Mouse (Mus musculus) brain, adult 2 months (tissue): ENCODE results near the gene Zfp541.

Experiments used
- DNase-seq: peaks from one replicate; pipeline ENCODE4 v3.0.0; 2011; ENCODE audit warnings: low read depth, low spot score

Zfp541 gene

DNA sequence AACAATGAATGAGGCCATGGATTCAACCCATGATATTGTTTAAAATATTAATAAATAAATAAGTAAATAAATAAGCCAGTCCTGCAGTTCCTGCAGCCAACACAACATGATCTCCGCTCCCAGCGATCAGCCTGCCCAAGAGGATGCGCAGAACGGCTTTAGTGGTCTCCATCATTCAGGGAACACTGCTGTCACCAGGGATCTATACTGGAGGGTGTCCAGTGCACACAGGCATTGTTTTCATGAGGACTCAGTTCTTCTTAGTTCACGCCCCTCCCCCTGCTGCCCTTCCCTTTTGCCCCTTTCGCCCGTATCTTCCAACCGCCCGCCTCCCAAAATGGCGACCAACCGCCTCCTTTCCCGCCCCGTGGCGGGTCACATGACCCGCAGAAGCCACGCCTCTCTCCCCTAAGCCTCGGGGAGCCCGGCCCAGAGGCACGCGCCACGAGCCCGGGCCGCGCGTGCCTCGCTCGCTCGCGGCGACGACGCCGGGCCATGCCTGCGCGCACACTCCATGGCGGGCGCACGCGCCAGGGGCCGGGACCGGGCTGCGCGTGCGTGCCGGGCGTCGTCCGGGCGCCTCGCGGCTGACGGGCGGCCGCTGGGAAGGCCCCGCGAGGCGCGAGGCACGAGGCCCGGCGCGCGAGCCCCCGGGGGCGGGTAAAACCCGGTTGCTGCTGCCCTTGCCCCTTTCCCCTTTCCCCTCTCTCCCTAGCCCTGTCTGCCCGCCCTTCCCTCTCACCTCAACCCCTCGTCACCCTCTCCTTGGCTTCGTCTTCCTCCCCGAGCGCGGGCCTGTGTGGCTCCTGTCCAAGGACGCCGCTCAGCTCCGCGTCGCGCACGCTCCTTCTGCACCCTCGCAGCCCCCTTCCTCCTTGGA, at the start of gene Zfp541:
Zfp541 (plus strand) TSS at position 596 of the 880 bp plus-strand sequence.
- DNase-seq, result peak; percentile 24

DNA sequence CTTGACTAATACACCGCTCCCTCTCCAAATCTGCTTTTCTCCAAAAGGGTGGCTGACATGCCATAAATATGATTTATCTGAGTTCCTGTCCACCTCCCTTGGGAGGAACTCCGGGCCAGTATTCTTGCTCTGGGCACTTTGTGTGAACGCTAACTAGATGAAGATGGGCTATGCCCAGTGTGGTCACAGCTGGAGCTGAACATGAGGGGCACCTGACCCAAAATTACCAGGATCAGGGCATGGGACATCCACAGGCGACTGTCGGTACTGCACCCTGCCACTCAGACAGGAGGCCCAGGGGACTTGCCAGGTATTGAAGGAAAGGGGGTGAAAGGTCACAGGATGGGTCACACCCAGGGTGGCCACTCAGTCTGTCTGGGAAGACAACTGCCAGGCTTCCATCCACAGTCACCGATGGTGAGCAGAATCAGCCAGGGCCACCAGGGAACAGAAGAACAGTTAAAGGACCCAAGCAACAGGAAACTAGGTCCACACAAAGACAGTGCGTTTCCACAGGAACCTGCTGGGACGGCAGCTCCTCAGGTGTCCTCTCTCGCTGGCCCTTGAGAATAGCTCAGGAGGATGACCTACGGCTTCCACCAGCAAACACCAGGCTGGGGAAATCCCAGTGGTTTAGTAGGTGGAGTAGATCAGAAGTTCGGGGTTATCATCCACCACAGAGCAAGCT, 48.9 kb upstream of the Zfp541 start:
- no peak for DNase-seq

DNA sequence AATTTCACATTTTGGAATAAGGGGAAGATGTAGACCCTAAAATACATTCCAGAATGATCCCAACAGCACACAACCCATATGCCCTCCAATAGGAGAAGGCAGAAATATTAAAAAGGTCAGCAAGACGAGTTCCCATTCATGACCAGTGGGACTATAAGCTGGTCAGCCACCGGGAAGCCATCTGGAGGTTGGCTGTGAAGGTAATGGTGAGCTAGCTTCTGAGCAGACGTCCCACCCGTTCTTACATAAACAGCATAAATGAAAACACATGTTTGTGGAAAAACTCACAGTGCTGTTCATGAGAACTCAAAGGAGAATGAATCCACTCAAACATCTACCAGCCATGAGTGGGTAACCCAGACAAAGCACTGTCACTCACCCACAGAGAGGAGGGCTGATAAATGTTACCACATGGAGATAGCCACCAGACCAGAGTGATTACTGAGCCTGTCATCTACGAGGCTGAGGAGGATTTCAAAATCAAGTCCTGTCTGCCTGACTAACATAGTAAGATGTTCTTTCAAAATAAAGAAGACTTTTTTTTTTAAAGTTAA, 47.8 kb upstream of the Zfp541 start:
- peak; percentile 59 for DNase-seq

DNA sequence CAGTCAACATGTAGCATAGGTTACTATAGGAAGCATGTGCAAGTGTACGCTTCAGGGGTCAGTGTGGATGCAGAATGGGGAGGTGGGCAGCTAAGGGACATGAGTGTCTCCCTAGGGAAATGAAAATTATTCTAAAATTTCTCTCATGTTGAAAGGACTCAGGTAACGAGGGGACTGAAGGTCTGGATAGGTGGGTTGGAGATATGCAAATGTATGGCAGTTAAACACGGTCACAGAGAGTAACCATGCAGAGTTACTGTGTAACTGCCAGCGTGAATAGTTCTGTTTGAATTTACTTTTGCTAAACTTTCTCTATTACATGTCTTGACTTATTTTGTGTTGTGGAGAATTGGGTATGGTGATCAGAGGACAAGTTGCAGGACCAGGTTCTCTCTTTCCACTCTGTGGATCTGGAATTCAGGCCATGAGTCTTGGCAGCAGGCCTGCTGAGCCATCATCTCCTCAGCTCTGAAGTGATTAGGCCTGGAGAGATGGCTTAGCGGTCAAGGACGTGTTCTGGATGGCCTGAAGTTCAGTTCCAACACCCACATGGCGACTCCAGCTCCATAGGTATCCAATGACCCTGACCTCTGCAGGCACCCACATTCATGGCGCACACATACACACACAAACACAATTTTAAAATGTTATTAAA, 47.0 kb upstream of the Zfp541 start:
- DNase-seq, result peak; percentile 77

DNA sequence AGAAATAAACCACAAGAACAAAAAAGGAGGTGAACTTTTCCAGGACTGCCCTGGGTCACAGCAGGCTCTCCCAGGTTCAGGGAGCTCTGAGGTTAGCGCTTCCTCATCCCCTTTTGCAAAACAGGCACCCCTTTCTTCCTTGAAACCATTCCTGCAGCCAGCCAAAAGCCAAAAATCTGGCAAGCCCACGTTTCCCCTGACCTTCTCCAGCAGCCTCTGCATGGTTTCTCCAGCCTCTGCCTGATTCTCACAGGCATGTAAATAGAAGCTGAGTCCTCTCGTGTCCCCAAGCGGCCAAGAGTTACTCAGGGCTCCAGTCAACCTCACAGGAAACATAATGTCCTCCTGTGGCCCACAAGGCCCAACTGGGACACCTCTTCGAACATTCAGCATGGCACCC, 46.2 kb upstream of the Zfp541 start:
- no peak for DNase-seq

DNA sequence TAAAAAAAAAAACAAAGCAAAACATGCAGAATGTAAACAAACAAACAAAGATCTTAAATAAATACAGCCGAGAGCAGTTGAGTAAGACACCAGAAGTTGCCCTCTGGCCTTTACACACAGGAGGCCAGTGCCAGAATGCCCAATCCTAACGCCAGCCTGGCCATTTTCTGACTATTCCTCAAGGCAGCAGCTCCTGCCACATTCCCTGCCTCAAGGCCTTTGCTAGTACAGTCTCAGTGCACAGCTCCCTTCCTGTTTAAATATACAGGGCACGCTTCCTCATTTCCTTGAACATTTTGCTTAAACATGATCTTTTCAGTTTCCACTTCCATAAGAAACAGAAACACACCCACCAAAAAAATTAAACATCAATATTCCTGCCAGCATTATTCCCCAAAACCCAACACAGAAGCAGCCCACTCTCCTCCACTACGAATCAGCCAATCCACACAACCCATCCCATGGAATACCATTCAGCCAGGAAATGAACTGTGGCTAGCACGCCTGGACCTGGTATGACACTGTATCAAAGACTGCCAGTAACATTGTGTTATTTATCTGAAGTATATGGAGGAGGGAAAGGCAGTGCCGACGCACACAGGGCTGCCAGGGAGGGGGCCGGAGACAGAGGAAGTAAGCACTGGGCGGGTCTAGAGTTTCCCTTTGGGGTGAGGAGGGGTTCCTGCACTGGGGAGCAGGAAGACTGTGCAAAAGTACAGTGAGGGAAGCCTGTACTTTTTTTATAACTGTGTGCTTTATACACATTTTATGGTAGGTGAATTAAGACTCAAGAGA, 43.4 kb upstream of the Zfp541 start:
- no peak for DNase-seq

DNA sequence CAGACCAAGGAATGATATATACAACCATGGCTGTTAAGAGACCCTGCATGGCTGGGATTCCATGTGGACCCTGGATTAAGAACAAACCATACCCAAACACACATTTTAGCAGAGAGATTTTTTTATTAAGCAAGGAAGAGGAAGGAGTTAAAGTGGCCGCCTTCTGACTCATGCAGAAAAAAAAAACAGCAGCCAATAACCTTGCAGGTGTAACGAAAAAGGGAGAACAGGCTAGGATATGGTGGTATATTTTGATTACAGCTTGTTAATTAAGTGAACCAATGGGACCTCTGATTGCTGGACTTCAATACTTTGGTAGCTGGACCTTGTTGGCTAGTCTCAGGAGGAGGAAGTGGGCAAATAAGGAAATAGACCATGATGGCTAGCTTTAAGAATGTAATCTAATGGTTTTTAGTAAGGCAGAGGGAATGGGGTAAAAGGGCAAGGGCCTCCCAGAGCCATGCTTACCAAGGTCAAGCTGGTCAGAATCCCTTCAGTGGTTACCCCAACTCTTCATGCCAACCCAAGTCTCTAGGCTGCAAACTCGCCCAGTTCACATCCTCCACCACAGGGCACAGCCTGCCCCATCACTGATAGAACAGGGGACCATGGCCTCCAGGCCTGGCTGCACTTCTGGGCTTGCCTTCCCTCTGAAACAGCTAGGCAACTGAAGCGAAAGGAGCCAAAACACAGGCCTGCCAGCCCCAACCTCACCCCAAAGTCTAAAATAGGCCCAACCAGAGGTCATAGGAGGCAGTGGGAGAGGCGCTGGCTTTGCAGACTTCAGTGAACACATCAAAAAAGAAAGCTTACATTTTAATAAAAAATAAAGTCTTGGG, 42.1 kb upstream of the Zfp541 start:
- DNase-seq, result no peak

DNA sequence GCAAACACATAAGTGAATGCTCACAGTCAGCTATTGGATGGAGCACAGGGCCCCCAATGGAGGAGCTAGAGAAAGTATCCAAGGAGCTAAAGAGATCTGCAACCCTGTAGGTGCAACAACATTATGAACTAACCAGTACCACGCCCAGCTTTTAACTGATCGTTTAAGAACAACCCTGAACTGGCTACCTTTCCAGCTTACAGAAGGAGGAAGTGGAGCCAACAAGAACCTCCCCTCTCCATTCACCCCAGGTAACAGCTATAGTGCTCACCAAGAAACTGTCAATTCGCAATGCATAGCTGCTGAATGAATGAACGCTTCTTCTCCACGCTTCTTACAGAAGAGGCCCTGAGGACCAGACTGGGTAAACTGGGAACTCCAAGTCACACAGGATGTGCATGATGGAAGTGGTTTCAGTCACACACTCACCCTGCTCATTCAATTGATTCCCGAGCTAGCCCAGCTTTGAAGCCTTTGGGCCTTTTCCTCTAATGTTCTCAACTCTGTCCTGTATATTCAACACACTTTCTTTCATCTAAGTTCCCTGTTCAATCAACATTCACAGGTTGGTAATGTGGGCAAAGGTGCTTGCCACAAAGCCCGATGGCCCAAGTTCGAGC, 36.9 kb upstream of the Zfp541 start:
- no peak for DNase-seq

DNA sequence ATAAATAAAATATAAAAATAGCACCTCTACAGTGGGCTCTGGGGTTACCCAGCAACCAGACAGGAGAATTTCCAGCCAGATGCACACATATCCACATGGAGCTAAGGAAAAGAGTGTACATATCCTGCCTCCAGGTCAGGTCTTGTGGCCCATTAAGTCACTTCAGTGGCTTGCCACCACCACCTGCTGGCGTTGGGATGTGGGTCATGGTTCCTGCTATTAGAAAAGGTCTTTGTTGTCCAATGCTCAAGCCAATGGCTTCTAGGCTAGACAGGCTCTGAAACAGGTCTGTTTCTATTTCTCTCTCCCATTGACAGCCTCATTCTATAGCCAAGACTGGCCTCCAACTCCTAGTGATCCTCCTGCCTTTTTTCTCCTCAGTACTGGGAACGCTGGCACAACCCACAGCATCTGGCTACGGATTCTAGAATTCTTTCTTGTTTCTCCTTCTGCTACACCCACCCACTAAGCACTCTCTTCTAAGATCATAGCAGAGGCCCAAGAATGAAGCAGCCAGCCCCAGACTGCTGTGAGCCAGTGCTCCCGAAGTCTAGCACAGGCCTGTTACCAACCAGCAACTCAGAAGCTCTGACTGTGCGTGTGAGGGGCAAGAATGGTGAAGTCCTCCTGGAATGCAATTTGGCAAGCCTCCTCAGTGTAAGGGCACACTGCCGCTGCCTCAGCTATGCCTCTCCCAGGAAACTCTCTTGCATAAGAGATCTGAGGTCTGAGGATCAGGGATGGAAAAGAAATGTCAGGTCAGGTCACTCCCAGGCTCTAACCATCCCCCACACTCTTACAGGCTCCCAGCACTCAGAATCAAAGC, 33.3 kb upstream of the Zfp541 start:
- peak; percentile 84 for DNase-seq

DNA sequence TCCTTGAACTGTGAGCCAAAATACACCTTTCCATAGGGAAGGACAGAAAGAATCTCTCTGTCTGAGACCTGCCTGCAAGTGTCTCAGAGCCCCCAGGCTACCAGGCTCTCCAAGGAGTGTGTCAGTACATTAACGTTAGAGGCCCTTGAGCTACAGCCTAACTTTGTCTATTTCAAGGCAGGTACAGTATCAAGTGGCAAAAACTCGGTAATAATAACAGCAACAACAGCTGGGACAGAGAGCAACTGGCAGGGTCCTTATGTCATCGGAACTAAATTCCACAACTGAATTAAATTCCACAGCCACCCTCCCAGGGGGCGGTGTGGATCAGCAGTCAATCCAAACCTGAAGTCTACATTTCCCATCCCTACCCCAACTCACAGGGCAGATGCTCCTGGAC, 30.5 kb upstream of the Zfp541 start:
- no peak for DNase-seq

DNA sequence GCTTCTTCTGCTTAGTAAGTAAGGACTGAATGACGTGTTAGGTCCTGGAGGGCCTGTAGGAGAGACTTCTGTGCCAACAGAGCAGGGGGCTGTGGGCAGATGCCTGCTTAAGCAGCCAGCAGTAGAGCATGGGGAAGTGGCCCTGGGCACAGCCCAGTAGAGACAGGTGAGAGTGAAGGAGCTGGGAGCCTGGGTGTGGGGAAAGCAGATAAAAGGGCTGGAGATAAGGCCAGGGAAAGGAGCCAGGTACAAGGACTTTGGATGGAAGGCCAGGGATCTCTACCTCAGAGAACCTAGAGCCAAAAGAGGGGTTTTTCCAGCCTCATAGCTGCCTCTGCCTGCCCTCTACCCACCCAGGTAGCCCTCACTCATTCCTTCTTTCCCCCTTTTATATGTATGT, 28.6 kb upstream of the Zfp541 start:
- DNase-seq, result no peak

DNA sequence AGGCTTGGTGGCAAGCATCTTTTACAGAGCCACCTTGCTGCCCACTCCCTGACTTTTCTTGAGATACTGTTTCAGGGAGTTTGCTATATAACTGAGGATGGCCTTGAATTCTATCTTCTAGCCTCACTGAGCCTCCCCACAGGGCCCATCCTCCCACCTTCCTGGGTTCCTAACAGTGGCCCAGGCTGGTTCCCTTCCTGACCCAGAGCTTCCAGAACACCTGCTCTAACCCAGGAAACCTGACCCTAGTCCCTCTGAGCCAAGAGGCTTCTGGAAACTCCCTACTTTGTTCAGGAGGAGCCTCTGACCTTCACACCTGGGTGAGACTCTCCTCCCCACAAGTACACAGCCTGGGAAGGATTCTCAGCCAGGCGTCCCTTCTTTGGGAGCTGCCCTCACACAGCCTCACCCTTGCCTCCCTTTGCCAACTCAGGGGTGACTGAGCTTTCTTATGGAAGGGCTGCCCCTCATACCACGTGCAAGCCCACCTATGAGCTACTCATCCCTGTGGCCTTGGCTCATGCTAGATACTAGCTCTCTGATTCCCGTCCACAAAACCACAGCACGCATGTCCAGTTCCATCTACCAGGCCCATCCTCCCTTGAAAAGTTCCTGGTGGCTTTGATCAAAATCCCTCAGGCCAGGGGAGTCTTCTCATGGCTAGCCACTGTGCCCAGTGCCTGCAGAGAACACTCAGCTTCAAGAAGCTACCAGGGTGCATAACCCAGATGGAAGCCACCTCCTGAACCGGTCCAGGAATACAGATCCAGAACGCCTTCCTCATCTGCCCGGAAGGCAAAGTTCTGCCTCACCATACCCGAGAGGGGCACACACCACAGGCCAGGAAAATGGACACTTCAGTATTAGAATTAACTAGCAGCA, 27.8 kb upstream of the Zfp541 start:
- DNase-seq, result no peak

DNA sequence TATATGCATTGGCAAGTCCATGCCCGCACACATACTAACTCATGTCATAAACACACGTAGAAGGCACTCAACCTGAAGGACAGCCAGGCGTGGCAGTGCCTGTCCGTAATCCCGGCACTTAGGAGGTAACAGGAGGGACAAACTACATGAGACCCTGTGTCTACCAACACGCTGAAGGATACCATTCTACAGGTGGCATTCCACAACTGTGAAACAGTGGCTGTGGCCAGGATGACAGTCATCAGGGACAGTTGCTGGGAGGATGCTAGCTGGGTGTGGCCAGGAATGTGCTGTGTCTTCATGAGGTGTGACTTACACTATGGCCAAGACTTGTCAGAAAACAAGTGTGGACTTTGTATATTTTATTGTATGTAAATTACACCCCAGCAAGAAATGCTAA, 24.6 kb upstream of the Zfp541 start:
- no peak for DNase-seq

DNA sequence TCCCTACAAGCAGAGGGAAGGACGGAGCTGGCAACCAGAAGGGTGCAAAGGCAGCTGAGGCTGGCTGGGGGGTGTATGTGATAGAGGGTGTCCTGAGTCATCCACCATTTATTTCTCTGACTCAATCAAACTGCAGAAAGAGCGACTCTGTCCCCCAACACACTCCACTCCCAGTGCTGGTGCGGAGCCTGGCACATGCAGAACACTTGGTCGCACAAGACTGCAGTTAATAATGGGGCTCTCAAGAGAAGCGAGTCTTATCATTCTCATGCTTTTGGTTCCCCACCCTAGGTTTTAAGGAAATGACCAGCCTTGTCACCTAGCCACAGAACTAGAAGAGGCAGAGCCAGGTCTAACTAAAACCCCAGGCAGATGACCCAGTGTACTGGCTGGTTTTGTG, 22.3 kb upstream of the Zfp541 start:
- peak; percentile 66 for DNase-seq

DNA sequence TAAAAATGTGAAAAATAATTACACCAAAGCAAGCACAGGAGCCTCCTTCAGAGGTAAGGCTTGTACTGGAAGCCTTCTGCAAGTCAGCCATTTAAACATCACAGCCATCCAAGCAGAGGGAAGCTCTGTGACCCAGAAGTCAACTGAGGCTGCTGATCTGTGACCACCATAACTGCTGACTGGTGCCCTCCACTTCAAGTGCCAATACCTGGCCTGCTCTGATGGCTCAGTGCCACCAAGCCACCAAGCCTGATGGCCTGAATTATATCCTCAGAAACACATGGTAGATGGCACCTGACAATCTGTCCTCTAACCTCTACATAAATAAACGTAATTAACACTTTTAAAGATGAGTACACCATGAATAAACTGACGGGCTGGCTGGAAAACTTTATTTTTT, 20.4 kb upstream of the Zfp541 start:
- DNase-seq, result peak; percentile 64

DNA sequence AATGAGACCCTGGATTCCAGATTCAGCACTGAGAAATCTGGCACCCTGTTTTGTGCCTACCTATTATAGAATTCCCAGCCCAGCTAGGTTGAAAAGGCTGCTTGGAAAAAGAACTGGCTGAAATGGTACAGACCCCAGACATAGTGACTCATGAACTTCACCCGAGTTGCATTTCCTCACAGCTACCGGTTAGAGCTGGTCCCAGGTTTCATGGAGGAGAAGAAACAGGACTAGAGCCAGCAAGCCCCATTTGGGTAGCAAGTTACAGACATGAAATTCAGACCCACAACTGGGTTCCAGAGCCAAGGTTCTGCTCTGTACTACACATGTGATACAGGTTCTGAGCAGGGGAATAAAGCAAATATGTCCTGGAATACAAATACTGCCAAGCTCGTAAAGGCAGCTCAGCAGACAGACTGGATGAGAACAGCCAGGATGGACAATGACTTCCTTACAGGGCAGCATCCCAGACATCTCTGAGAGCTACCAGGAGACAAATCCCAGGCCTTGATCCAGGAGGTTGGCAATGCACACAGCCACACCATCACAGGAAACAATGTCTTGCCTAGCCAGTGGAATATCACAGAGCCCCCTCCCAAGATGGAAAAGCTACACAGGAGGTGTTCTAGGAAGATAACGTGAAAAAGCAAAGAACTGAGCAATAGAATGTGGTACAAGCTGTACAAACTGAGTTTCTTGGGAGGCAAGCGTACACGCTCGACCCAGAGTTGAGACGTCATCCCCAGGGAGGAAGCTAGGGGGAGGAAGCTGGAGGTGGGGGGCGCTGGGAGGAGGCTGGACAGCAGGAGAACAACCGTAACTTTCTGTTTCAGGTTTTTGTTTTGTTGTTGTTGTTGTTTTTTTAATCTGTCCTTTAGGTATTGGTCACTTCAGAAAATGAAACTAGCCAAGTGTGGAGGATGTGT, 18.5 kb upstream of the Zfp541 start:
- peak; percentile 60 for DNase-seq

DNA sequence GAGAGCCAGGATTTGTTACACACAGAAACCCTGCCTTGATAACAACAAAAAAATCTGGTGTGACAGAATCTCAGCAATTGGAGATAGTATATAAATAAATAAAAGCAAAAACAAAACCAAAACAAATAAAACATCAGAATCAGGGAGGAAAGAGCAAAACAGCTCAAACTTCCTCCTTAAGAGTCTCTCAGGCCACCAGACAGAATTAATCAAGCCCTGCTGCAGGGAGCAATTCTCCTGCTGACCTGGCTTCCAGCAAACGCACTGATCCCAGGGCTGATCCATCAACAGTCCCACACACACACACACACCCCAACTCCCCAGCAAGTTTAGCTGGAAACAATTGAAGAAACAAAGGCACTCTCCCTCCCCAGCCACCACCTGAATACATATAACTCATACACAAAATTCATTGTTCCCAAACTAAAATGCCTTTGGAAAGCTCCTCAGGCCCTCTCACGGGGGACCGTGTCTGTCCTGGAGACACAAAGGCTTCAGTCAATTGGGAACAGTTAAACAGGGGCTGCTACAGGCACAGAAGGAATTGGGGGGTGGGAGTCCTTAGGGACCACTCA, 17.7 kb upstream of the Zfp541 start:
- peak; percentile 22 for DNase-seq
